In the genomic region with DNA sequence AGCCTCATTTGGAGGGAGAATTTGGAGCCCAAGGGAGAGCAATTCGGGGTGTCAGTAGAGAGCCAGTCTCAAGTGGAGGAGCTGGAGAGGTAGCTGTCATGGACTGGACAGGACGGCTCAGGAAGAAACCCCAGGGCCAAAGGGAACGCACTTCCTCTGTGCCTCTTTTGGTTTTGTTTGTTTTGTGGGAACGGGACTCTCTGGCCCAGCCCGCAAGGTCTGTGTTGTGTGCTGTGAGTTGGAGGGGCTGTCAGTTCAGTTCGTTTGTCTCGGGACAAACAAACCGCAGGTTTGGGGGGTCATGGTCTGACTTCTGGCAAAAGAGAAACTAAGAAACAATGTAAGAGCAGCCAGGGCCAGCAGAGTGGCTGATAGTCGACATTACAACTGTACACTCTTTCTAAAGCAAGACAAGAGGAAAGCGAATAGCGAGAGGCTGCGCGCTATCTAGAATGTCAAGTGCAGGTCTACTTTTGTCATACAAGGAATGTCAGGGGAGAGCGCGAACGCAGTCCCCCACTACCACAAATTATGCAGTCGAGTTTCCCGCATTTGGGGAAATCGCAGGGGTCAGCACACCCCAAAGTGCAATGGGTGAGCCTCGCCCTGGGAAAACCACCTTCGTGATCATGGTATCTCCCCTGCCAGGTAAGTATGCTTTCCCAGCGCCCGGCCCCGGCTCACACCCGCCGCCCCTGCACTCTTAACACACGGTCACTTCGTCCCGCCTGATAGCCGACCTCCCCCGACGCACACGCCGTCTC, we compare ENCODE assay signal across 12 mouse cellular contexts. TPM values are rescaled to one million over a fixed set of nuclear protein-coding genes. Genes with fewer than 3 reads are reported as not detected.
DNase-seq lines count a peak whose midpoint lies in the region; ATAC-seq and TF ChIP-seq lines count a peak whose summit lies in the region.
"Not testable (repeated sequence)": the region's sequence is repeated elsewhere in the genome, so short reads cannot be mapped to it uniquely, and the experiment has no call there.
"Had no signal": no experiment of that assay in that cellular context is flagged by ENCODE, and none has a peak within 500 bp of the region (broad histone marks: within the 10 kb centered on the region; RNA-seq: fewer than 3 reads in every experiment).

No protein-coding gene starts in this region.

- DNase-seq in G1E (ENCODE audit: low spot score); limb, embryonic 11.5 days (ENCODE audit: low spot score); midbrain, embryonic 14.5 days: not testable (repeated sequence)
- peak in 1 of 2 experiments; percentile 29 for DNase-seq in heart, adult 2 months
- DNase-seq in lung, adult 18-20 months = peak; percentile 28 to 41

- not testable (repeated sequence) for H3K4me3 ChIP-seq in G1E (ENCODE audit: low read depth, low read length); heart, adult 2 months; hindbrain, embryonic 15.5 days; limb, embryonic 11.5 days (ENCODE audit: low read depth, low read length); midbrain, embryonic 14.5 days (replicated peaks; ENCODE audit: low read depth, low read length); stomach, embryonic 14.5 days (ENCODE audit: low read depth, low read length)

- not testable (repeated sequence) for TF ChIP-seq POLR2A in heart, adult 2 months (IDR thresholded peaks at IDR 0.05; ENCODE audit: insufficient read depth, low read depth, low read length)

- not testable (repeated sequence) for H3K4me2 ChIP-seq in hindbrain, embryonic 15.5 days; limb, embryonic 11.5 days (ENCODE audit: low read depth, severe bottlenecking); midbrain, embryonic 14.5 days (ENCODE audit: low read length); stomach, embryonic 14.5 days (replicated peaks; ENCODE audit: low read depth, low read length)

- H3K27me3 ChIP-seq in G1E (ENCODE audit: insufficient read depth, low read length); heart, adult 2 months (ENCODE audit: control insufficient read depth, insufficient read depth, low read length); hindbrain, embryonic 15.5 days; limb, embryonic 11.5 days (ENCODE audit: control insufficient read depth, insufficient read depth, low read length); stomach, embryonic 14.5 days (ENCODE audit: control insufficient read depth, insufficient read depth, low read length): not testable (repeated sequence)
- H3K27me3 ChIP-seq in midbrain, embryonic 14.5 days (ENCODE audit: control insufficient read depth, insufficient read depth, low read length) = peaks cover 10% of the 10 kb centered on the region

- TF ChIP-seq EP300 in heart, adult 2 months (IDR thresholded peaks at IDR 0.05; ENCODE audit: insufficient read depth, low read depth, low read length) = not testable (repeated sequence)

- not testable (repeated sequence) for H3K9me3 ChIP-seq in G1E (replicated peaks); hindbrain, embryonic 15.5 days; limb, embryonic 11.5 days (ENCODE audit: control insufficient read depth, low read length); midbrain, embryonic 14.5 days (ENCODE audit: control insufficient read depth, low read length); stomach, embryonic 14.5 days (ENCODE audit: control insufficient read depth, low read depth, low read length)

- peaks cover 35% of the 10 kb centered on the region for H3K4me1 ChIP-seq in G1E (ENCODE audit: insufficient read depth, low read depth, low read length)
- not testable (repeated sequence) for H3K4me1 ChIP-seq in heart, adult 2 months (ENCODE audit: control insufficient read depth, insufficient read depth, low read length); limb, embryonic 11.5 days (ENCODE audit: control insufficient read depth, insufficient read depth, low read length); midbrain, embryonic 14.5 days (ENCODE audit: control insufficient read depth, insufficient read depth, low read length); stomach, embryonic 14.5 days (ENCODE audit: control insufficient read depth, insufficient read depth, low read length)
- peaks cover 10% of the 10 kb centered on the region for H3K4me1 ChIP-seq in hindbrain, embryonic 15.5 days (replicated peaks)

- ATAC-seq in G1E (ENCODE audit: extremely low read depth, insufficient number of reproducible peaks, low FRiP score, poor library complexity, severe bottlenecking) = peak; percentile 64
- ATAC-seq in erythroblast, adult 5-6 weeks (replicated peaks; ENCODE audit: low FRiP score, poor library complexity, severe bottlenecking) = peak; percentile 53
- peak; percentile 33 for ATAC-seq in hindbrain, embryonic 15.5 days (ENCODE audit: low FRiP score, low read depth)
- ATAC-seq in limb, embryonic 11.5 days (ENCODE audit: insufficient number of reproducible peaks, low FRiP score, low TSS enrichment, low read depth) = peak; percentile 72
- ATAC-seq in midbrain, embryonic 14.5 days (ENCODE audit: low FRiP score, low TSS enrichment) = peak; percentile 61
- ATAC-seq in stomach, embryonic 14.5 days (ENCODE audit: insufficient number of reproducible peaks, insufficient read depth, low FRiP score, low read depth) = peak; percentile 51

- WGBS in heart, adult 2 months = 1% methylated on average over 4 of the region's 34 CpGs
- 2% methylated on average over 4 of the region's 34 CpGs for WGBS in hindbrain, embryonic 15.5 days
- 0% methylated on average over 3 of the region's 34 CpGs for WGBS in limb, embryonic 11.5 days
- 1% methylated on average over 4 of the region's 34 CpGs for WGBS in midbrain, embryonic 14.5 days
- WGBS in stomach, embryonic 14.5 days = 3% methylated on average over 3 of the region's 34 CpGs

- intact Hi-C loops in heart, adult 2 months (cut with DNase I) = not testable (repeated sequence)

- not testable (repeated sequence) for H3K9ac ChIP-seq in heart, adult 2 months (ENCODE audit: low read depth, low read length); hindbrain, embryonic 15.5 days; limb, embryonic 11.5 days (ENCODE audit: low read length); midbrain, embryonic 14.5 days (replicated peaks; ENCODE audit: low read length); stomach, embryonic 14.5 days (replicated peaks; ENCODE audit: low read depth, low read length)

- TF ChIP-seq CTCF in G1E (IDR thresholded peaks at IDR 0.05; ENCODE audit: low read depth, low read length); heart, adult 2 months (IDR thresholded peaks at IDR 0.05): not testable (repeated sequence)

- H3K27ac ChIP-seq in heart, adult 2 months = peak overlapping the region; percentile 53; the same call in 1 of the 2 replicates
- not testable (repeated sequence) for H3K27ac ChIP-seq in hindbrain, embryonic 15.5 days (replicated peaks); limb, embryonic 11.5 days (replicated peaks; ENCODE audit: low read depth, low read length); midbrain, embryonic 14.5 days (replicated peaks; ENCODE audit: low read depth, low read length); stomach, embryonic 14.5 days (ENCODE audit: low read length)

- H3K36me3 ChIP-seq in G1E (replicated peaks); heart, adult 2 months (ENCODE audit: control insufficient read depth, insufficient read depth, low read length); hindbrain, embryonic 15.5 days; limb, embryonic 11.5 days (ENCODE audit: control insufficient read depth, insufficient read depth, low read length); midbrain, embryonic 14.5 days (ENCODE audit: control insufficient read depth, insufficient read depth, low read length); stomach, embryonic 14.5 days (ENCODE audit: control insufficient read depth, insufficient read depth, low read length): not testable (repeated sequence)

- not testable (repeated sequence) for H3K79me2 ChIP-seq in heart, adult 2 months (replicated peaks; ENCODE audit: control insufficient read depth, insufficient read depth, low read length)

RNA-seq across cellular contexts. Expression of a gene that starts 34.1 kb away (rescaled TPM):
- total RNA-seq in G1E (2014; fragmentation: Nextera tagmentation) (not detected in 2 replicates), G1E (2017) (0.27 TPM in 1 of 2 replicates, not detected in the other)
- not detected in 2 replicates for polyA plus RNA-seq in G1E (2012)
- total RNA-seq in erythroblast, adult 5-6 weeks (2015; ENCODE audit: low replicate concordance) = not detected in 2 replicates
- total RNA-seq in erythroblast, adult 5-6 weeks (2017; ENCODE audit: low replicate concordance) = not detected in 2 replicates
- not detected for total RNA-seq in heart, adult 2 months (2021)
- polyA plus RNA-seq in heart, adult 2 months (2012; rRNA removed) = 0.15 TPM in 1 of 2 replicates, not detected in the other
- not detected in 2 replicates for polyA plus RNA-seq in hindbrain, embryonic 15.5 days (2015; fragmentation: Nextera tagmentation; extraction: Ambion mirVana)
- not detected in 2 replicates for polyA plus RNA-seq in limb, embryonic 11.5 days (2014; fragmentation: Nextera tagmentation; extraction: Ambion mirVana)
- polyA plus RNA-seq in midbrain, embryonic 14.5 days (2014; fragmentation: Nextera tagmentation; extraction: Ambion mirVana) = not detected in 2 replicates
- polyA plus RNA-seq in stomach, embryonic 14.5 days (2014; fragmentation: Nextera tagmentation; extraction: Ambion mirVana) = not detected in 2 replicates
- total RNA-seq: adrenal gland, adult 18-20 months; gastrocnemius, postnatal 36 days; layer of hippocampus, adult 18-20 months had no signal
- polyA plus RNA-seq: macrophage had no signal

RNA-seq across cellular contexts. Expression of a gene that starts 38.7 kb away (rescaled TPM):
- not detected in 2 replicates for total RNA-seq in G1E (2014; fragmentation: Nextera tagmentation)
- total RNA-seq in G1E (2017) = not detected in 2 replicates
- polyA plus RNA-seq in G1E (2012) = not detected in 2 replicates
- total RNA-seq in erythroblast, adult 5-6 weeks (2015; ENCODE audit: low replicate concordance) = not detected in 2 replicates
- 0.17 TPM in 1 of 2 replicates, not detected in the other for total RNA-seq in erythroblast, adult 5-6 weeks (2017; ENCODE audit: low replicate concordance)
- 100 to 1,000 TPM; 289 to 295 TPM for total RNA-seq in heart, adult 2 months (2021)
- 199 and 261 TPM in 2 replicates for polyA plus RNA-seq in heart, adult 2 months (2012; rRNA removed)
- polyA plus RNA-seq in hindbrain, embryonic 15.5 days (2015; fragmentation: Nextera tagmentation; extraction: Ambion mirVana) = 1.9 and 2.0 TPM in 2 replicates
- polyA plus RNA-seq in limb, embryonic 11.5 days (2014; fragmentation: Nextera tagmentation; extraction: Ambion mirVana) = 1.7 and 1.8 TPM in 2 replicates
- 0.84 and 1.3 TPM in 2 replicates for polyA plus RNA-seq in midbrain, embryonic 14.5 days (2014; fragmentation: Nextera tagmentation; extraction: Ambion mirVana)
- 0.20 TPM in 1 of 2 replicates, not detected in the other for polyA plus RNA-seq in stomach, embryonic 14.5 days (2014; fragmentation: Nextera tagmentation; extraction: Ambion mirVana)
- polyA plus RNA-seq: macrophage had no signal

Comparison
In these comparisons a context has a peak if more than half of its experiments do, and no peak if none do; other contexts are left out.
1. RNA of a gene that starts 38.7 kb away (polyA plus RNA-seq): 199 to 261 TPM in heart, adult 2 months; 1.9 to 2.0 TPM in hindbrain, embryonic 15.5 days, 1.7 to 1.8 TPM in limb, embryonic 11.5 days, 0.84 to 1.3 TPM in midbrain, embryonic 14.5 days, 0.20 TPM in stomach, embryonic 14.5 days and not detected in G1E; every median in the first group is over 10 times any median in the second.
2. Peak in every context shown above with its lines, with median percentiles within 50 percentile points of each other: ATAC-seq.